Mouse (Mus musculus) ES-E14 (cell line): ENCODE results near the gene Tenm2. TPM values are rescaled to one million over a fixed set of nuclear protein-coding genes. Genes with fewer than 3 reads are reported as not detected.

Experiments
- DNase-seq: peaks from one replicate; pipeline ENCODE4 v3.0.0-alpha.2; 2013; ENCODE audit warnings: low read depth, low spot score
- H3K27ac ChIP-seq: 2 replicates; pipeline ENCODE4 v1.5.1; 2012; ENCODE audit warnings: low read depth, mild to moderate bottlenecking, low read length, moderate library complexity, mixed read lengths; ENCODE audit not compliant: poor library complexity, insufficient read depth, severe bottlenecking
- H3K36me3 ChIP-seq: 2 replicates; pipeline ENCODE4 v1.6.1; 2012; ENCODE audit warnings: mild to moderate bottlenecking, low read length, moderate library complexity, mixed read lengths; ENCODE audit not compliant: control insufficient read depth, poor library complexity, insufficient read depth, severe bottlenecking
- H3K4me1 ChIP-seq, 2 experiments: fragments of 150-350 bp in 1 of 2; sonication (generic) in 1 of 2; 2 replicates each; pipeline ENCODE4 v1.6.1; 2012; ENCODE audit warnings: low read length in 2 of 2, mild to moderate bottlenecking in 1 of 2, mixed read lengths in 1 of 2; ENCODE audit not compliant: control insufficient read depth in 2 of 2, insufficient read depth in 2 of 2, poor library complexity in 1 of 2
- H3K4me3 ChIP-seq, 2 experiments: fragments of 150-350 bp in 1 of 2; sonication (generic) in 1 of 2; 2 replicates each; pipeline ENCODE4 v1.5.1; 2012; ENCODE audit warnings: low read length in 2 of 2, low read depth in 1 of 2, mild to moderate bottlenecking in 1 of 2, mixed read lengths in 1 of 2; ENCODE audit not compliant: insufficient read depth in 1 of 2, poor library complexity in 1 of 2, severe bottlenecking in 1 of 2
- H3K9ac ChIP-seq: 2 replicates; pipeline ENCODE4 v1.6.1; 2012; ENCODE audit warnings: low read depth, mild to moderate bottlenecking, low read length, mixed read lengths; ENCODE audit not compliant: poor library complexity, insufficient read depth, severe bottlenecking
- H3K9me3 ChIP-seq: fragments of 150-350 bp; sonication (generic); 2 replicates; pipeline ENCODE4 v1.6.1; 2012; ENCODE audit warnings: low read depth, mild to moderate bottlenecking, low read length; ENCODE audit not compliant: control insufficient read depth, insufficient read depth
- CHD2 ChIP-seq: IDR thresholded peaks from 2 replicates; pipeline ENCODE4 v1.6.1; 2014; ENCODE audit warnings: mild to moderate bottlenecking, low read depth, low read length, inconsistent platforms
- HCFC1 ChIP-seq: IDR thresholded peaks from 2 replicates; pipeline ENCODE4 v1.6.1; 2012; ENCODE audit warnings: low read length, inconsistent platforms, borderline replicate concordance; ENCODE audit not compliant: insufficient read depth
- MAFK ChIP-seq: IDR thresholded peaks from 2 replicates; pipeline ENCODE4 v1.6.1; 2014; ENCODE audit warnings: mild to moderate bottlenecking, low read depth, low read length, inconsistent platforms; ENCODE audit not compliant: insufficient read depth
- ZC3H11A ChIP-seq: IDR thresholded peaks from 2 replicates; pipeline ENCODE4 v1.6.1; 2012; ENCODE audit warnings: low read depth, mild to moderate bottlenecking, inconsistent platforms, low read length, borderline replicate concordance
- ZNF384 ChIP-seq: IDR thresholded peaks from 2 replicates; pipeline ENCODE4 v1.6.1; 2012; ENCODE audit warnings: low read depth, low read length, inconsistent platforms
- in situ Hi-C, 2 experiments: fragments of 600-800 bp; cut with MboI; formaldehyde crosslinking; loops; one replicate each; pipeline ENCODE4 v1.15.1; 2025; ENCODE audit warnings: low sequenced_read_pairs in 2 of 2, inconsistent platforms in 1 of 2; ENCODE audit not compliant: unreplicated experiment in 2 of 2
- total RNA-seq: library from RNA; depleted of rRNA; stranded (reverse); fragments of 300-350 nt; gene quantifications from 2 replicates; pipeline ENCODE4 v1.2.3, GENCODE M21; 2012

The Tenm2 gene
- total RNA-seq, 1 experiment, result 0.04 TPM

GRCm38 (mm10) chr11:36338424-36338823 is 897.3 kb downstream of the Tenm2 start:
- H3K9ac ChIP-seq, result no peak overlapping the region
- TF ChIP-seq MAFK (no peak), CHD2 (no peak), ZNF384 (no peak), ZC3H11A (no peak), HCFC1 (no peak)
- no peak overlapping the region for H3K27ac ChIP-seq
- H3K9me3 ChIP-seq, result no peaks in the 10 kb centered on the region
- H3K4me3 ChIP-seq, result no peak overlapping the region
- no peak for DNase-seq
- H3K4me1 ChIP-seq, result no peaks in the 10 kb centered on the region
- no peaks in the 10 kb centered on the region for H3K36me3 ChIP-seq
- in situ Hi-C loops, result no loop called here

- H3K4me3 ChIP-seq, result no peak overlapping the region
- TF ChIP-seq ZC3H11A, result no peak
- TF ChIP-seq ZNF384, result no peak
- no peak for TF ChIP-seq MAFK
- no peak for TF ChIP-seq HCFC1
- no peak for TF ChIP-seq CHD2
- no peaks in the 10 kb centered on the region for H3K9me3 ChIP-seq
- H3K9ac ChIP-seq, result no peak overlapping the region
- in situ Hi-C loops, result no loop called here
- no peaks in the 10 kb centered on the region for H3K4me1 ChIP-seq
- no peak for DNase-seq
- no peaks in the 10 kb centered on the region for H3K36me3 ChIP-seq
- no peak overlapping the region for H3K27ac ChIP-seq
These were observed 898.7 kb downstream of the Tenm2 start for GRCm38 (mm10) chr11:36337063-36337462.

GRCm38 (mm10) chr11:36335147-36335546 is 900.6 kb downstream of the Tenm2 start:
- DNase-seq, result no peak
- Histone ChIP-seq H3K4me3 (no peak overlapping the region), H3K36me3 (no peaks in the 10 kb centered on the region), H3K9ac (no peak overlapping the region), H3K9me3 (no peaks in the 10 kb centered on the region), H3K4me1 (no peaks in the 10 kb centered on the region), H3K27ac (no peak overlapping the region)
- in situ Hi-C loops, result no loop called here
- TF ChIP-seq ZNF384, result no peak
- no peak for TF ChIP-seq CHD2

DNA sequence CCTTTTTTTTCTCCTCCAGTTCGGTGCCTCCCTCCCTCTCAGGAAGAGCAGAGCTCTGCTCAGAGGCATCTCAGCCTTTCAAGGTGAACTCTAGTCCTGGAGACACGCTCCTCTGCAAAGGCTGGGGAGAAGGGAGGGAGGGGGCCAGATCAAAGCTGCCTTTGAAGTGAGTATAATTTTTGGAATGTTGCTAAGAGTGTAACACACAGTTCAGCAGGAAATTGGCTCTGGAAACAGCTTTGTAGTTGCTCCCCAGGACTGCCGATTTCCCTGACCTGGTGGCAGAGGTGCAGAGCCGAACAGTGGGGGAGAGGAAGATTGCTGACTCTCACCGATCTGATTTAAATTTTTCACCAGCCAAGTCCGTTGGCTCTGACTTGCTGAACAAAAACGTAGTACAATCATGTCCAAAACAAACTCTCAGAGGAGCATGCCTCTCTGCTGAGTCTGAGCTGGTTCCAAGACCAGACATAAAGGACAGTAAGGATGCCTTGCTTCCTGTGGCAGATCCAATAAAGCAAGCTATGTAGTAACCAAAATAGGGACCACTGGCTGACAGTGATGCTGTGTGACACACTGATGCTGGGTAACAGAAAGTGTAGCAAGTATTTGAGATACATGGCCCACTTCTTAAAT is 901.5 kb downstream of the Tenm2 start:
- Histone ChIP-seq H3K4me1 (no peaks in the 10 kb centered on the region), H3K9ac (no peak overlapping the region), H3K27ac (no peak overlapping the region), H3K36me3 (no peaks in the 10 kb centered on the region), H3K4me3 (no peak overlapping the region), H3K9me3 (no peaks in the 10 kb centered on the region)
- in situ Hi-C loops, result no loop called here
- no peak for DNase-seq
- TF ChIP-seq HCFC1 (no peak), ZNF384 (no peak), MAFK (no peak), ZC3H11A (no peak), CHD2 (no peak)

DNA sequence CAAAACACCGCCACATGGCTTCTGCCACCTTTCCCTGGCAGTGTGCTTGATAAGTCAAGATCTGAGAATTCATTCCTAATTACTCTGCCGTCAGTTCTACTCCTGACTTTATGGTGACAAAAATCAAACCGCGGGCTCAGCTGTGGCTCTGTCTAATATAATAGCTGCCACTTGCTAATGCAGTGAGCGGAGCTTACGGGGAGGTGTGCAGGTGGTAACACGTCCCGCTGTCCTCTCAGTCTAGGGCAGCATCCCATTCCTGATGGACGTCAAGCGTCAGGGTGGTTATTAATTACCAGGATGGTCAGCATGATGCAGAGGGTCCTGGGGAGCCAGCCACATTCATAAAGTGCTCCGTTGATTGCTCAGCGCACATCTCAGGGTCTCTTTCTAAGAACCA is 903.5 kb downstream of the Tenm2 start:
- H3K36me3 ChIP-seq, result no peaks in the 10 kb centered on the region
- H3K4me1 ChIP-seq, result no peaks in the 10 kb centered on the region
- in situ Hi-C loops, result no loop called here
- H3K27ac ChIP-seq, result no peak overlapping the region
- H3K4me3 ChIP-seq, result no peak overlapping the region
- no peaks in the 10 kb centered on the region for H3K9me3 ChIP-seq
- no peak overlapping the region for H3K9ac ChIP-seq
- no peak for TF ChIP-seq ZNF384
- no peak for TF ChIP-seq ZC3H11A
- TF ChIP-seq HCFC1, result no peak
- no peak for TF ChIP-seq MAFK
- DNase-seq, result no peak
